Mouse (Mus musculus) hindbrain, embryonic 10.5 days (tissue): ENCODE measurements at regions not wholly inside any gene's neighbourhood (a gene's known extent, or its start where the extent isn't known, plus 50 kb on each side); places are given as distances from the start of the nearest gene placed in this dataset.

ENCODE experiments used
- DNase-seq: peaks from one replicate; pipeline ENCODE4 v3.0.0-alpha.2; 2017; ENCODE audit warnings: low spot score
- H3K27ac ChIP-seq: fragments of 300-500 bp; sonication (generic); 2 replicates; pipeline ENCODE4 v1.5.1; 2016; ENCODE audit warnings: mild to moderate bottlenecking, moderate library complexity
- H3K27me3 ChIP-seq: fragments of 300-500 bp; sonication (generic); 2 replicates; pipeline ENCODE4 v1.6.1; 2016; ENCODE audit warnings: mild to moderate bottlenecking; ENCODE audit not compliant: poor library complexity, insufficient read depth, severe bottlenecking
- H3K36me3 ChIP-seq: fragments of 300-500 bp; sonication (generic); 2 replicates; pipeline ENCODE4 v1.6.1; 2016; ENCODE audit warnings: mild to moderate bottlenecking, moderate library complexity
- H3K4me1 ChIP-seq: fragments of 300-500 bp; sonication (generic); replicated peaks from 2 replicates; pipeline ENCODE4 v1.6.1; 2016; ENCODE audit warnings: mild to moderate bottlenecking
- H3K4me3 ChIP-seq: fragments of 300-500 bp; sonication (generic); 2 replicates; pipeline ENCODE4 v1.5.1; 2016; ENCODE audit warnings: mild to moderate bottlenecking, moderate library complexity
- H3K9me3 ChIP-seq: fragments of 300-500 bp; sonication (generic); 2 replicates; pipeline ENCODE4 v1.6.1; 2016; ENCODE audit warnings: mild to moderate bottlenecking, moderate library complexity
- WGBS: fragments of 180-500 bp; shearing (Covaris S2); methylation state at CpG from one replicate; pipeline ENCODE4 v1.1.7; 2016; 5-methylcytosine and 5-hydroxymethylcytosine counted together

- H3K9me3 ChIP-seq, result no peaks in the 10 kb centered on the region
- WGBS, result 89% methylated on average over 8 of the region's 8 CpGs
- no peaks in the 10 kb centered on the region for H3K36me3 ChIP-seq
These were observed 132.9 kb downstream of the Rplp1 start for GRCm38 (mm10) chr9:61781469-61781868.

GRCm38 (mm10) chr9:61780186-61780939 is 134.0 kb downstream of the Rplp1 start:
- no peak for DNase-seq
- Histone ChIP-seq H3K27me3 (no peaks in the 10 kb centered on the region), H3K36me3 (no peaks in the 10 kb centered on the region), H3K9me3 (no peaks in the 10 kb centered on the region), H3K27ac (no peak overlapping the region), H3K4me1 (peaks cover 6% of the 10 kb centered on the region; the same call in 1 of the 2 replicates), H3K4me3 (no peak overlapping the region)
- WGBS, result 85% methylated on average over 9 of the region's 9 CpGs

More at GRCm38 (mm10) chr9:61781469-61781868, 132.9 kb downstream of the Rplp1 start:
- no peak for DNase-seq
- Histone ChIP-seq H3K27ac (no peak overlapping the region), H3K27me3 (no peaks in the 10 kb centered on the region), H3K4me3 (no peak overlapping the region), H3K4me1 (peaks cover 6% of the 10 kb centered on the region; the same call in 1 of the 2 replicates)

- Histone ChIP-seq H3K27ac (no peak overlapping the region), H3K36me3 (no peaks in the 10 kb centered on the region), H3K4me3 (no peak overlapping the region), H3K9me3 (no peaks in the 10 kb centered on the region), H3K4me1 (peaks cover 6% of the 10 kb centered on the region; the same call in 1 of the 2 replicates), H3K27me3 (no peaks in the 10 kb centered on the region)
- no peak for DNase-seq
These were observed 135.2 kb downstream of the Rplp1 start for GRCm38 (mm10) chr9:61779165-61779564.

GRCm38 (mm10) chr9:61776446-61776845 is 137.9 kb downstream of the Rplp1 start:
- no peaks in the 10 kb centered on the region for H3K36me3 ChIP-seq
- H3K4me3 ChIP-seq, result no peak overlapping the region
- peaks cover 6% of the 10 kb centered on the region; the same call in 1 of the 2 replicates for H3K4me1 ChIP-seq
- H3K9me3 ChIP-seq, result no peaks in the 10 kb centered on the region
- H3K27me3 ChIP-seq, result no peaks in the 10 kb centered on the region
- no peak overlapping the region for H3K27ac ChIP-seq
- WGBS, result 88% methylated on average over 2 of the region's 2 CpGs
- no peak for DNase-seq

- no peak overlapping the region for H3K4me3 ChIP-seq
- H3K9me3 ChIP-seq, result no peaks in the 10 kb centered on the region
- no peaks in the 10 kb centered on the region for H3K27me3 ChIP-seq
- 85% methylated on average over 17 of the region's 17 CpGs for WGBS
- DNase-seq, result no peak
- H3K36me3 ChIP-seq, result no peaks in the 10 kb centered on the region
- no peak overlapping the region for H3K27ac ChIP-seq
- H3K4me1 ChIP-seq, result peaks cover 2% of the 10 kb centered on the region; the same call in 1 of the 2 replicates
These were observed 144.0 kb downstream of the Rplp1 start for GRCm38 (mm10) chr9:61770207-61770955.

- Histone ChIP-seq H3K4me1 (peaks cover 5% of the 10 kb centered on the region; the same call in 1 of the 2 replicates), H3K27me3 (no peaks in the 10 kb centered on the region), H3K27ac (no peak overlapping the region), H3K4me3 (no peak overlapping the region), H3K9me3 (no peaks in the 10 kb centered on the region), H3K36me3 (no peaks in the 10 kb centered on the region)
- no peak for DNase-seq
- 87% methylated on average over 6 of the region's 6 CpGs for WGBS
These were observed 148.2 kb downstream of the Rplp1 start for GRCm38 (mm10) chr9:61766187-61766586.

GRCm38 (mm10) chr9:61765366-61765765 is 149.0 kb downstream of the Rplp1 start:
- no peaks in the 10 kb centered on the region for H3K27me3 ChIP-seq
- H3K4me3 ChIP-seq, result no peak overlapping the region
- H3K36me3 ChIP-seq, result no peaks in the 10 kb centered on the region
- H3K27ac ChIP-seq, result 0 out of 2 replicates have a peak overlapping the region, but pooled peaks have one; percentile 12
- DNase-seq, result no peak
- peaks cover 5% of the 10 kb centered on the region; the same call in 1 of the 2 replicates for H3K4me1 ChIP-seq
- no peaks in the 10 kb centered on the region for H3K9me3 ChIP-seq
- WGBS, result 54% methylated on average over 5 of the region's 5 CpGs

- no peak for DNase-seq
- Histone ChIP-seq H3K27ac (no peak overlapping the region), H3K27me3 (peaks cover 8% of the 10 kb centered on the region; the same call in 1 of the 2 replicates), H3K9me3 (no peaks in the 10 kb centered on the region), H3K36me3 (no peaks in the 10 kb centered on the region), H3K4me3 (no peak overlapping the region), H3K4me1 (peaks cover 29% of the 10 kb centered on the region)
- 89% methylated on average over 3 of the region's 3 CpGs for WGBS
These were observed 156.5 kb downstream of the Rplp1 start for GRCm38 (mm10) chr9:61757806-61758205.

- DNase-seq, result no peak
- WGBS, result 85% methylated on average over 24 of the region's 24 CpGs
- H3K27ac ChIP-seq, result no peak overlapping the region
These were observed 157.5 kb downstream of the Rplp1 start for GRCm38 (mm10) chr9:61756801-61757342.

GRCm38 (mm10) chr9:61756224-61756800 is 158.0 kb downstream of the Rplp1 start:
- peaks cover 29% of the 10 kb centered on the region for H3K4me1 ChIP-seq
- DNase-seq, result no peak
- no peaks in the 10 kb centered on the region for H3K9me3 ChIP-seq
- H3K27me3 ChIP-seq, result peaks cover 8% of the 10 kb centered on the region; the same call in 1 of the 2 replicates
- 0 out of 2 replicates have a peak overlapping the region, but pooled peaks have one; percentile 62 for H3K27ac ChIP-seq
- WGBS, result 77% methylated on average over 15 of the region's 15 CpGs
- H3K36me3 ChIP-seq, result no peaks in the 10 kb centered on the region
- no peak overlapping the region for H3K4me3 ChIP-seq

More at GRCm38 (mm10) chr9:61756801-61757342, 157.5 kb downstream of the Rplp1 start:
- Histone ChIP-seq H3K9me3 (no peaks in the 10 kb centered on the region), H3K4me1 (peaks cover 29% of the 10 kb centered on the region), H3K27me3 (peaks cover 8% of the 10 kb centered on the region; the same call in 1 of the 2 replicates), H3K36me3 (no peaks in the 10 kb centered on the region), H3K4me3 (no peak overlapping the region)

GRCm38 (mm10) chr9:61755311-61755710 is 159.0 kb downstream of the Rplp1 start:
- no peak overlapping the region for H3K4me3 ChIP-seq
- no peaks in the 10 kb centered on the region for H3K9me3 ChIP-seq
- peaks cover 8% of the 10 kb centered on the region; the same call in 1 of the 2 replicates for H3K27me3 ChIP-seq
- peak overlapping the region; percentile 62 for H3K27ac ChIP-seq
- no peaks in the 10 kb centered on the region for H3K36me3 ChIP-seq
- 87% methylated on average over 3 of the region's 3 CpGs for WGBS
- no peak for DNase-seq
- H3K4me1 ChIP-seq, result peaks cover 29% of the 10 kb centered on the region

GRCm38 (mm10) chr9:61753795-61754194 is 160.5 kb downstream of the Rplp1 start:
- 35% methylated on average over 10 of the region's 10 CpGs for WGBS

More at GRCm38 (mm10) chr9:61753795-61754194, 160.5 kb downstream of the Rplp1 start:
- Histone ChIP-seq H3K27me3 (peaks cover 8% of the 10 kb centered on the region; the same call in 1 of the 2 replicates), H3K9me3 (no peaks in the 10 kb centered on the region), H3K36me3 (no peaks in the 10 kb centered on the region), H3K4me1 (peaks cover 29% of the 10 kb centered on the region), H3K27ac (peak overlapping the region; percentile 31; the same call in 1 of the 2 replicates), H3K4me3 (no peak overlapping the region)
- DNase-seq, result no peak
